Mouse (Mus musculus) liver, embryonic 12.5 days (tissue): ENCODE measurements around the gene Zswim7. TPM values are rescaled to one million over a fixed set of nuclear protein-coding genes. Genes with fewer than 3 reads are reported as not detected.

Experiments
- ATAC-seq: fragments of 200-750 bp; cut with Nextera tagmentation; 2 replicates; pipeline ENCODE4 v1.8.0; 2017; ENCODE audit warnings: moderate number of reproducible peaks, mild to moderate bottlenecking, moderate library complexity
- H3K27ac ChIP-seq: fragments of 300-500 bp; sonication (generic); 2 replicates; pipeline ENCODE4 v1.5.1; 2016; ENCODE audit warnings: mild to moderate bottlenecking
- H3K27me3 ChIP-seq: fragments of 300-500 bp; sonication (generic); replicated peaks from 2 replicates; pipeline ENCODE4 v1.6.1; 2016; ENCODE audit warnings: mild to moderate bottlenecking, moderate library complexity
- H3K36me3 ChIP-seq: fragments of 300-500 bp; sonication (generic); 2 replicates; pipeline ENCODE4 v1.6.1; 2016; ENCODE audit warnings: mild to moderate bottlenecking, moderate library complexity
- H3K4me1 ChIP-seq: fragments of 300-500 bp; sonication (generic); 2 replicates; pipeline ENCODE4 v1.6.1; 2016
- H3K4me2 ChIP-seq: fragments of 300-500 bp; sonication (generic); 2 replicates; pipeline ENCODE4 v1.6.1; 2016; ENCODE audit warnings: mild to moderate bottlenecking, moderate library complexity
- H3K4me3 ChIP-seq: fragments of 300-500 bp; sonication (generic); 2 replicates; pipeline ENCODE4 v1.5.1; 2016; ENCODE audit warnings: mild to moderate bottlenecking, moderate library complexity
- H3K9ac ChIP-seq: fragments of 300-500 bp; sonication (generic); 2 replicates; pipeline ENCODE4 v1.6.1; 2016; ENCODE audit warnings: mild to moderate bottlenecking, moderate library complexity
- H3K9me3 ChIP-seq: fragments of 300-500 bp; sonication (generic); replicated peaks from 2 replicates; pipeline ENCODE4 v1.6.1; 2016; ENCODE audit warnings: mild to moderate bottlenecking, moderate library complexity
- WGBS: fragments of 180-500 bp; shearing (Covaris S2); methylation state at CpG from one replicate; pipeline ENCODE4 v1.1.7; 2016; ENCODE audit not compliant: insufficient replicate concordance; 5-methylcytosine and 5-hydroxymethylcytosine counted together
- polyA plus RNA-seq: library from polyadenylated mRNA; unstranded; fragments of >200 nt; fragmentation: Nextera tagmentation; extraction: Ambion mirVana; gene quantifications from 2 replicates; pipeline ENCODE4 v1.2.1, GENCODE M21; 2016

Zswim7 gene
- polyA plus RNA-seq, 1 experiment from 2014 or later, result 14.1 TPM

- Histone ChIP-seq H3K36me3 (no peaks in the 10 kb centered on the region), H3K4me3 (peak overlapping the region; percentile 65), H3K9ac (peak overlapping the region; percentile 40), H3K9me3 (0 out of 2 replicates have a peak, but pooled peaks cover 4% of the 10 kb centered on the region), H3K4me2 (peak overlapping the region; percentile 99), H3K4me1 (peaks cover 29% of the 10 kb centered on the region), H3K27ac (no peak overlapping the region), H3K27me3 (peaks cover 82% of the 10 kb centered on the region)
- ATAC-seq, result 0 out of 2 replicates have a peak, but pooled peaks have one; percentile 10
- WGBS, result 8% methylated on average over 35 of the region's 35 CpGs
Measured at GRCm38 (mm10) chr11:62249266-62250037, 31.7 kb downstream of the Zswim7 start.

GRCm38 (mm10) chr11:62248401-62249244 lies 32.6 kb downstream of the Zswim7 start, which contains the start of gene Adora2b:
Adora2b (plus strand) TSS chr11:62248984.
- peak; percentile 84 for ATAC-seq
- peak within 1 kb of the TSS; percentile 65 for H3K4me3 ChIP-seq
- H3K36me3 ChIP-seq, result no peaks in the 10 kb centered on the region
- peaks cover 77% of the 10 kb centered on the region for H3K27me3 ChIP-seq
- H3K9me3 ChIP-seq, result 0 out of 2 replicates have a peak, but pooled peaks cover 4% of the 10 kb centered on the region
- peak within 1 kb of the TSS; percentile 99 for H3K4me2 ChIP-seq
- peak within 1 kb of the TSS; percentile 40 for H3K9ac ChIP-seq
- H3K27ac ChIP-seq, result no peak within 1 kb of the TSS
- WGBS, result under 1% methylated on average over 69 of the region's 69 CpGs
- H3K4me1 ChIP-seq, result peaks cover 29% of the 10 kb centered on the region

- 0 out of 2 replicates have a peak, but pooled peaks cover 4% of the 10 kb centered on the region for H3K9me3 ChIP-seq
- peak overlapping the region; percentile 40 for H3K9ac ChIP-seq
- H3K4me1 ChIP-seq, result peaks cover 29% of the 10 kb centered on the region
- no peak for ATAC-seq
- 27% methylated on average over 18 of the region's 18 CpGs for WGBS
- H3K36me3 ChIP-seq, result no peaks in the 10 kb centered on the region
- peak overlapping the region; percentile 99 for H3K4me2 ChIP-seq
- H3K27me3 ChIP-seq, result peaks cover 69% of the 10 kb centered on the region
- peak overlapping the region; percentile 65 for H3K4me3 ChIP-seq
- no peak overlapping the region for H3K27ac ChIP-seq
Measured at GRCm38 (mm10) chr11:62247759-62248400, 33.3 kb downstream of the Zswim7 start.

GRCm38 (mm10) chr11:62244471-62244870 lies 36.7 kb downstream of the Zswim7 start:
- Histone ChIP-seq H3K9me3 (0 out of 2 replicates have a peak, but pooled peaks cover 4% of the 10 kb centered on the region), H3K4me2 (no peak overlapping the region), H3K36me3 (no peaks in the 10 kb centered on the region), H3K9ac (no peak overlapping the region), H3K4me1 (peaks cover 19% of the 10 kb centered on the region), H3K4me3 (no peak overlapping the region), H3K27me3 (peaks cover 45% of the 10 kb centered on the region), H3K27ac (no peak overlapping the region)
- no peak for ATAC-seq
- 69% methylated on average over 4 of the region's 4 CpGs for WGBS

- Histone ChIP-seq H3K9ac (no peak overlapping the region), H3K4me1 (peaks cover 13% of the 10 kb centered on the region), H3K36me3 (no peaks in the 10 kb centered on the region), H3K9me3 (0 out of 2 replicates have a peak, but pooled peaks cover 4% of the 10 kb centered on the region), H3K4me2 (no peak overlapping the region), H3K4me3 (no peak overlapping the region), H3K27me3 (peaks cover 40% of the 10 kb centered on the region), H3K27ac (no peak overlapping the region)
- no peak for ATAC-seq
- 75% methylated on average over 8 of the region's 8 CpGs for WGBS
Measured at GRCm38 (mm10) chr11:62243871-62244270, 37.3 kb downstream of the Zswim7 start.

- H3K9me3 ChIP-seq, result 0 out of 2 replicates have a peak, but pooled peaks cover 4% of the 10 kb centered on the region
- no peaks in the 10 kb centered on the region for H3K36me3 ChIP-seq
- H3K4me1 ChIP-seq, result 0 out of 2 replicates have a peak, but pooled peaks cover 4% of the 10 kb centered on the region
- H3K27me3 ChIP-seq, result peaks cover 37% of the 10 kb centered on the region
- ATAC-seq, result no peak
- WGBS, result 57% methylated on average over 12 of the region's 12 CpGs
- no peak overlapping the region for H3K4me3 ChIP-seq
- H3K4me2 ChIP-seq, result no peak overlapping the region
- H3K27ac ChIP-seq, result no peak overlapping the region
- H3K9ac ChIP-seq, result no peak overlapping the region
Measured at GRCm38 (mm10) chr11:62240631-62241261, 40.4 kb downstream of the Zswim7 start.

- Histone ChIP-seq H3K4me3 (no peak overlapping the region), H3K4me1 (0 out of 2 replicates have a peak, but pooled peaks cover 5% of the 10 kb centered on the region), H3K9ac (no peak overlapping the region), H3K9me3 (no peaks in the 10 kb centered on the region), H3K27ac (no peak overlapping the region), H3K36me3 (peaks cover 13% of the 10 kb centered on the region), H3K4me2 (no peak overlapping the region), H3K27me3 (no peaks in the 10 kb centered on the region)
- WGBS, result 76% methylated on average over 4 of the region's 4 CpGs
- ATAC-seq, result no peak
Measured at GRCm38 (mm10) chr11:62224797-62225196, 56.4 kb downstream of the Zswim7 start.

- H3K36me3 ChIP-seq, result peaks cover 21% of the 10 kb centered on the region
- no peaks in the 10 kb centered on the region for H3K27me3 ChIP-seq
- H3K9me3 ChIP-seq, result no peaks in the 10 kb centered on the region
- WGBS, result 69% methylated on average over 7 of the region's 7 CpGs
- no peak overlapping the region for H3K9ac ChIP-seq
- no peak overlapping the region for H3K4me3 ChIP-seq
- ATAC-seq, result no peak
- H3K4me2 ChIP-seq, result no peak overlapping the region
- no peak overlapping the region for H3K27ac ChIP-seq
- 0 out of 2 replicates have a peak, but pooled peaks cover 5% of the 10 kb centered on the region for H3K4me1 ChIP-seq
Measured at GRCm38 (mm10) chr11:62223962-62224361, 57.2 kb downstream of the Zswim7 start.

- no peak overlapping the region for H3K4me2 ChIP-seq
- no peak overlapping the region for H3K4me3 ChIP-seq
- 62% methylated on average over 5 of the region's 5 CpGs for whole genome bisulfite sequencing
- 0 out of 2 replicates have a peak, but pooled peaks cover 5% of the 10 kb centered on the region for H3K4me1 ChIP-seq
- H3K36me3 ChIP-seq, result peaks cover 22% of the 10 kb centered on the region
- ATAC-seq, result no peak
- H3K9ac ChIP-seq, result no peak overlapping the region
- no peak overlapping the region for H3K27ac ChIP-seq
- no peaks in the 10 kb centered on the region for H3K27me3 ChIP-seq
- H3K9me3 ChIP-seq, result no peaks in the 10 kb centered on the region
Measured at GRCm38 (mm10) chr11:62223416-62223815, 57.8 kb downstream of the Zswim7 start.

GRCm38 (mm10) chr11:62220756-62221510 lies 60.2 kb downstream of the Zswim7 start:
- Histone ChIP-seq H3K36me3 (peaks cover 22% of the 10 kb centered on the region), H3K27me3 (no peaks in the 10 kb centered on the region), H3K4me3 (no peak overlapping the region), H3K4me1 (peaks cover 5% of the 10 kb centered on the region; the same call in 1 of the 2 replicates), H3K9me3 (no peaks in the 10 kb centered on the region), H3K9ac (no peak overlapping the region), H3K4me2 (no peak overlapping the region), H3K27ac (no peak overlapping the region)
- WGBS, result 64% methylated on average over 7 of the region's 7 CpGs
- ATAC-seq, result no peak
